Mouse (Mus musculus): ENCODE data around the gene Ttll7.
A peak's percentile ranks its signal among the peaks of the same experiment; 100 is the strongest.

Ttll7 gene

GRCm38 (mm10) chr3:146914798-146915197 lies 62.6 kb downstream of the Ttll7 start:
- peak; percentile 93 for DNase-seq

GRCm38 (mm10) chr3:146917891-146918290 lies 65.7 kb downstream of the Ttll7 start:
- DNase-seq: no peak

GRCm38 (mm10) chr3:146918323-146918722 lies 66.2 kb downstream of the Ttll7 start:
- peak; percentile 22 for DNase-seq

GRCm38 (mm10) chr3:146927311-146928015 lies 75.3 kb downstream of the Ttll7 start:
- no peak for DNase-seq

GRCm38 (mm10) chr3:146928141-146928540 lies 76.0 kb downstream of the Ttll7 start:
- DNase-seq: no peak

GRCm38 (mm10) chr3:146929011-146929410 lies 76.8 kb downstream of the Ttll7 start:
- no peak for DNase-seq

GRCm38 (mm10) chr3:146931190-146931589 lies 79.0 kb downstream of the Ttll7 start:
- DNase-seq: no peak

- no peak for DNase-seq
Observed at GRCm38 (mm10) chr3:146932506-146932905, 80.3 kb downstream of the Ttll7 start.

- DNase-seq: no peak
Observed at GRCm38 (mm10) chr3:146936888-146937287, 84.7 kb downstream of the Ttll7 start.

- DNase-seq: peak; percentile 39
Observed at GRCm38 (mm10) chr3:146939391-146940250, 87.5 kb downstream of the Ttll7 start.

- no peak for DNase-seq
Observed at GRCm38 (mm10) chr3:146943101-146943500, 90.9 kb downstream of the Ttll7 start.

GRCm38 (mm10) chr3:146945342-146945741 lies 93.2 kb downstream of the Ttll7 start:
- DNase-seq: no peak

GRCm38 (mm10) chr3:146945887-146946286 lies 93.7 kb downstream of the Ttll7 start:
- peak; percentile 73 for DNase-seq

- DNase-seq: no peak
Observed at GRCm38 (mm10) chr3:146946641-146947040, 94.5 kb downstream of the Ttll7 start.

GRCm38 (mm10) chr3:146956792-146957191 lies 104.6 kb downstream of the Ttll7 start:
- no peak for DNase-seq

- no peak for DNase-seq
Observed at GRCm38 (mm10) chr3:146962838-146963237, 110.7 kb downstream of the Ttll7 start.

- DNase-seq: no peak
Observed at GRCm38 (mm10) chr3:146964384-146964783, 112.2 kb downstream of the Ttll7 start.

GRCm38 (mm10) chr3:146967242-146967641 lies 115.1 kb downstream of the Ttll7 start:
- no peak for DNase-seq

GRCm38 (mm10) chr3:146967834-146968233 lies 115.7 kb downstream of the Ttll7 start:
- no peak for DNase-seq

GRCm38 (mm10) chr3:146978272-146978671 lies 126.1 kb downstream of the Ttll7 start:
- DNase-seq: no peak

GRCm38 (mm10) chr3:146993834-146994669 lies 141.9 kb downstream of the Ttll7 start:
- DNase-seq: peak; percentile 61

GRCm38 (mm10) chr3:146994670-146995415 lies 142.7 kb downstream of the Ttll7 start:
- DNase-seq: peak; percentile 26
